Mouse (Mus musculus) layer of hippocampus, adult 18-20 months (tissue): ENCODE data around the gene Zfp316. TPM values are rescaled to one million over a fixed set of nuclear protein-coding genes. Genes with fewer than 3 reads are reported as not detected.

ENCODE experiments used
- DNase-seq, 2 experiments: peaks; one replicate each; pipeline ENCODE4 v3.0.0; 2022; ENCODE audit warnings: low spot score in 2 of 2
- total RNA-seq, 2 experiments: library from RNA; stranded (reverse); gene quantifications; 2 replicates each; pipeline ENCODE4 v1.2.3; 2021

The Zfp316 gene
- total RNA-seq, 2 experiments from 2014 or later: 23.7 to 24.7 TPM

DNA sequence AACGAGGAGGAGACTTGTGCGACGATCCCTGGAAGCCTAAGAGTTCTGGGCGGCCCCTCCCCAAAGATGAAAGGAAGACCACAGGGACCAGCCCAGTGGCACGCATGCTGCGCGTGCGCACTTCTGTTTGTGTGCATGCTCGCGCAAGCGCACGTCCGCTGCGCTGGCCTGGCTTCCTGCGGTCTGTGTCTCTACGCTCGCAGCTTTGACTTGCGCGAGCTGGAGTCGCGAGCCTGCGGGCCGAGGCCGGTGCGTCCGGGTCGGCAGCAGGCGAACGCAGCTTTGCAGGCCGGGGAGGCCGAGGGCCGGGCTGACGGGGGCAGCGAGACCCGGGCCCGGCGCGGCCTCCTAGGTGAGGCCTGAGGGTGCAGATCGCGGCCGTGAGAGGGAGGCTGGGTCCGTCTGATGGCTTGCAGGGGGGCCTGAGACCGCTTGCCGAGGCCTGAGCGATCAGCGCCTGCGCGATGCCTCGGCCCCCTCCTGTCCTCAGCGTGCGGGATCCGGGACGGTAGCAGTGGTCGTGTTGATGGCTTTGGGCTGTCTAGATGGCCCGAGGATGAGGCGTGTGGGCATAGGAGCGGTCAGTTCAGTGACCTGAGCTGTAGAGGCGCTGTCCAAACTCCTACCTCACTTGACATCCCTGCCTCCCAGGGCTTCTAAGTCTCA is 34.7 kb downstream of the Zfp316 start, which contains the start of gene Zfp12:
Zfp12 (plus strand) TSS at position 136 of the 666 bp plus-strand sequence.
- peak; percentile 96 to 98 for DNase-seq

DNA sequence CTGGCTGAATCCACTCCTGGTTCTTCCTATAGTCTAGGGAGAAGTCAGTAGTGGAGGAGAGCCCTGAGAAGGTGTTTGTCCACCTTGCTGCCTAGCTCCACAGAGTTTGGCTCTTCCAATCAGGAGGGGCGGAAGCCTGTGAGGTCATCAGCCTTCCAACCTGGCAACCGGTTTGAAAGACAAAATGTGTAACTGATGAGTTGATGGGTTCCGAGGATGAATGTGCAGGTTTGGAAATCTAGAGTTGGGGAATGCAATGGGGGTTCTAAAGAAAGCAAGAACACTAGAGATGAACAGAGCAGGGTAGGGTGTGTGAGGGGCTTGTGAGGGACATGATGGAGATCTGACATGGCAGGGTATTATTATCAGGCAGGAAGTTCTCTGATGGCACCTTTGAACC is 43.0 kb downstream of the Zfp316 start, which contains the start of gene Spdye4a:
Spdye4a (minus strand) TSS at position 101 of the 400 bp plus-strand sequence.
- DNase-seq: no peak

DNA sequence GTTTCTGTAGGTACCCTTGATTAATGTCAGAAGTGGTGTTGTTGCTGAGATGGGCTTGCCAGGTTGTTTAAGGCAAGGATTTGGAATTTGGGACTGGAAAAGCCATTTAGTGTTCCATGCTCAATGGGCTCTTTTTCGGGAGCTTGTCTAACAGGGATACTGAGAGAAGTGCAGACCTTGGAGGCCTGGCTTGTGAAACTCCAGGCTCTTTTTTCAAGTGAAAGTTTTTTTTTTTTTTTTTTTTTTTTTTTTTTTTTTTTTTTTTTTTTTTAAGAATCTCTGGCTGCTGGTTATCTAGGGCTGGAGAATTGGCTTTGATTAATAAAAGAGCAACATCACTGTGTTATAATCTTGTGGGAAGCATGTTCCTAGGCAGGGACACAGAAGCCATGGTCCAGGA is 47.5 kb downstream of the Zfp316 start:
- DNase-seq: no peak

DNA sequence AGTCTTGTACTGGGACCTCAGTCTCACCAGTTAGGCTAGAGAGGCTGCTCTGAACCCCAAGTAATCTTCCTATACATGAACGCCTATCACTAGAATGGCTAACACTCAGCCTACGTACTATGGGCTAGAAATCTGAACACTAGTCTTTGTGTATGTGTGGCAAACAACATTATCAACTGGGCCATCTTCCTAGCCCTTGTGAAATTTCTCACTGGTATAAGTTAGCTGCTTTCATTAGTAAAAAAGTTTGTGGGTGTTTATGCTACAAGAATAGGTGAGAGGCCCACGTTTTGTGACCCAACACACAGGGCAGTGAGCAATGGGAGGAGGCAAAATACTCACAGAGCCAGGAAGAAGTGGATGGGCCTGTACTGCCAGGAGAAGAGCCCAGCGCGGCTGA is 48.8 kb downstream of the Zfp316 start:
- no peak for DNase-seq

DNA sequence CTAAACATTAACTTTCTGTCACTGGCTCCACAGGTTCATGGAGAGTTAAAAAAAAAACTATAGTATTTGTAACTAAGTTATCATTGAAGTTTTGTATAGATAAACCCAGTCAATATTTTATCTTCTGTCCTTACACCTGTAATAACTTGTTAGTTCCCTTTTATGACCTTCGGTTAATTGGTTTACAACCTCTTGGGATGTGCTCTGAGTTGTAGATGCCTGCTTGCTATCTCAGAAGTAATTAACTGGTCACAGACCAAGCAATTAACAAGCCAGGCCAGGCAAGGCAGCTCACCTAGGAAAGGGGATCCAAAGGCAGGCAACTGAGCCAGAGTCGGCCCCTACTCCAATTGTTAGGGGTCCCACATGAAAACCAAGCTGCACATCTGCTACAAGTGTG is 56.0 kb downstream of the Zfp316 start:
- no peak for DNase-seq

DNA sequence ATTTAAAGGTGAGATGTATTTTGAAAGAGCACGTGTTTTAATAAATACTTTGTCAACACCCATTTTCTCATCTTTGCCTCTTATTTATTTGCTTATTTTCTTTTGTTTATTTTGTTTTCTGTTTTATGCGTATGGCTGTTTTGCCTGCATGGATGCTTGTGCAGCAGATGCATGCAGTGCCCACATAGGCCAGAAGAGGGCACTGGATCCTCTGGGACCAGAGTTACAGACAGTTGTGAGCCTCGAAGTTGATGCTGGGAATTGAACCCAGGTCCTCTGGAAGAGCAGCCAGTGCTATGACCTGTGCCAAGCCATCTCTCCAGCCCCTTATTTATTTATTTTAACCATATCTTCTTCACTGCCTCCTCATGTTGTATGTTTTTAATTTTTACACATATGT is 64.8 kb downstream of the Zfp316 start:
- DNase-seq: no peak

Other genes with a start within 250 kb of the Zfp316 start
- 10 to 100 TPM; 48.2 to 49.3 TPM for gene Rnf216, start 157.0 kb downstream of the Zfp316 start, total RNA-seq
- gene Olfr718-ps1, start 122.4 kb downstream of the Zfp316 start, total RNA-seq: under 1 TPM in 1 of 2 experiments, not detected in 1; 0.12 TPM
- gene Rbak, start 89.2 kb downstream of the Zfp316 start, total RNA-seq: 10 to 100 TPM; 14.3 to 15.1 TPM
- gene Spdye4b, start 89.0 kb downstream of the Zfp316 start, total RNA-seq: not detected
- gene Spdye4a, start 43.1 kb downstream of the Zfp316 start, total RNA-seq: not detected
- gene Zfp12, start 34.9 kb downstream of the Zfp316 start, total RNA-seq: 10 to 100 TPM; 31.6 to 36.7 TPM
- gene Zfp853, start 23.6 kb upstream of the Zfp316 start, total RNA-seq: 1 to 10 TPM; 4.1 to 4.2 TPM
- gene E130309D02Rik, start 45.3 kb upstream of the Zfp316 start, total RNA-seq: 10 to 100 TPM; 26.3 to 26.5 TPM
- gene Zdhhc4, start 59.2 kb upstream of the Zfp316 start, total RNA-seq: 10 to 100 TPM; 46.2 to 51.5 TPM
- gene Grid2ip, start 87.3 kb upstream of the Zfp316 start, total RNA-seq: 1 to 10 TPM; 1.5 to 2.0 TPM
- gene Kdelr2, start 133.8 kb upstream of the Zfp316 start, total RNA-seq: 10 to 100 TPM; 35.3 to 38.9 TPM
- 10 to 100 TPM; 29.1 TPM for gene Daglb, start 194.6 kb upstream of the Zfp316 start, total RNA-seq